Mouse (Mus musculus) layer of hippocampus, adult 9-11 months (tissue): ENCODE data around the gene Sgms1.
A peak's percentile ranks its signal among the peaks of the same experiment; 100 is the strongest.
"Not testable (repeated sequence)": the region's sequence is repeated elsewhere in the genome, so short reads cannot be mapped to it uniquely, and the experiment has no call there.

ENCODE experiments used
- DNase-seq: peaks from one replicate; pipeline ENCODE4 v3.0.0; 2022

Sgms1 gene

GRCm38 (mm10) chr19:32124155-32124554, 265.4 kb downstream of the Sgms1 start:
- no peak for DNase-seq

- peak; percentile 69 for DNase-seq
These were observed 266.3 kb downstream of the Sgms1 start for GRCm38 (mm10) chr19:32123196-32123595.

GRCm38 (mm10) chr19:32120798-32121197, 268.7 kb downstream of the Sgms1 start:
- DNase-seq: no peak

- no peak for DNase-seq
These were observed 269.8 kb downstream of the Sgms1 start for GRCm38 (mm10) chr19:32119666-32120065.

- DNase-seq: no peak
These were observed 271.0 kb downstream of the Sgms1 start for GRCm38 (mm10) chr19:32118496-32118895.

GRCm38 (mm10) chr19:32117484-32118018, 272.0 kb downstream of the Sgms1 start:
- DNase-seq: no peak

GRCm38 (mm10) chr19:32111866-32112790, 277.4 kb downstream of the Sgms1 start:
- DNase-seq: no peak

- DNase-seq: peak; percentile 66
These were observed 281.7 kb downstream of the Sgms1 start, which contains the start of gene Asah2 for GRCm38 (mm10) chr19:32107771-32108306. TSS of gene Asah2 (minus strand) at chr19:32108211.

- no peak for DNase-seq
These were observed 282.8 kb downstream of the Sgms1 start for GRCm38 (mm10) chr19:32106750-32107149.

- no peak for DNase-seq
These were observed 285.3 kb downstream of the Sgms1 start for GRCm38 (mm10) chr19:32104217-32104616.

- peak; percentile 44 for DNase-seq
These were observed 286.6 kb downstream of the Sgms1 start for GRCm38 (mm10) chr19:32102976-32103300.

GRCm38 (mm10) chr19:32102294-32102975, 287.1 kb downstream of the Sgms1 start:
- DNase-seq: no peak

- no peak for DNase-seq
These were observed 290.9 kb downstream of the Sgms1 start for GRCm38 (mm10) chr19:32098582-32098981.

GRCm38 (mm10) chr19:32092358-32092757, 297.2 kb downstream of the Sgms1 start:
- no peak for DNase-seq

GRCm38 (mm10) chr19:32090804-32091203, 298.7 kb downstream of the Sgms1 start:
- no peak for DNase-seq

- no peak for DNase-seq
These were observed 300.9 kb downstream of the Sgms1 start for GRCm38 (mm10) chr19:32088570-32088969.

- DNase-seq: no peak
These were observed 301.6 kb downstream of the Sgms1 start for GRCm38 (mm10) chr19:32087736-32088470.

- DNase-seq: not testable (repeated sequence)
These were observed 304.7 kb downstream of the Sgms1 start for GRCm38 (mm10) chr19:32084813-32085212.
